Mouse (Mus musculus) liver, embryonic 13.5 days (tissue): ENCODE data around the gene Cdx2. TPM values are rescaled to one million over a fixed set of nuclear protein-coding genes. Genes with fewer than 3 reads are reported as not detected.

Source experiments
- ATAC-seq: fragments of 200-750 bp; cut with Nextera tagmentation; 2 replicates; pipeline ENCODE4 v1.8.0; 2017; ENCODE audit warnings: low read depth, mild to moderate bottlenecking, moderate number of reproducible peaks, moderate library complexity
- DNase-seq: peaks from one replicate; pipeline ENCODE4 v3.0.0; 2022
- H3K27ac ChIP-seq: fragments of 300-500 bp; sonication (generic); 2 replicates; pipeline ENCODE4 v1.5.1; 2015; ENCODE audit warnings: moderate library complexity, mild to moderate bottlenecking, inconsistent platforms
- H3K27me3 ChIP-seq: fragments of 300-500 bp; sonication (generic); 2 replicates; pipeline ENCODE4 v1.6.1; 2015; ENCODE audit warnings: mild to moderate bottlenecking, inconsistent platforms
- H3K36me3 ChIP-seq: fragments of 300-500 bp; sonication (generic); 2 replicates; pipeline ENCODE4 v1.6.1; 2015; ENCODE audit warnings: mild to moderate bottlenecking, inconsistent platforms
- H3K4me1 ChIP-seq: fragments of 300-500 bp; sonication (generic); replicated peaks from 2 replicates; pipeline ENCODE4 v1.6.1; 2015; ENCODE audit warnings: inconsistent platforms
- H3K4me2 ChIP-seq: fragments of 300-500 bp; sonication (generic); 2 replicates; pipeline ENCODE4 v1.6.1; 2015; ENCODE audit warnings: inconsistent platforms, mild to moderate bottlenecking, moderate library complexity
- H3K4me3 ChIP-seq: fragments of 300-500 bp; sonication (generic); replicated peaks from 2 replicates; pipeline ENCODE4 v1.5.1; 2015; ENCODE audit warnings: mild to moderate bottlenecking, inconsistent platforms
- H3K9ac ChIP-seq: fragments of 300-500 bp; sonication (generic); 2 replicates; pipeline ENCODE4 v1.6.1; 2015; ENCODE audit warnings: mild to moderate bottlenecking, inconsistent platforms
- H3K9me3 ChIP-seq: fragments of 300-500 bp; sonication (generic); replicated peaks from 2 replicates; pipeline ENCODE4 v1.6.1; 2016; ENCODE audit warnings: inconsistent platforms
- WGBS: fragments of 180-500 bp; shearing (Covaris S2); methylation state at CpG from one replicate; pipeline ENCODE4 v1.1.7; 2015; ENCODE audit not compliant: insufficient replicate concordance; 5-methylcytosine and 5-hydroxymethylcytosine counted together
- polyA plus RNA-seq: library from polyadenylated mRNA; unstranded; fragments of >200 nt; fragmentation: Nextera tagmentation; extraction: Ambion mirVana; gene quantifications from 2 replicates; pipeline ENCODE4 v1.2.1, GENCODE M21; 2015

Cdx2 gene
- polyA plus RNA-seq, 1 experiment from 2014 or later = not detected

DNA sequence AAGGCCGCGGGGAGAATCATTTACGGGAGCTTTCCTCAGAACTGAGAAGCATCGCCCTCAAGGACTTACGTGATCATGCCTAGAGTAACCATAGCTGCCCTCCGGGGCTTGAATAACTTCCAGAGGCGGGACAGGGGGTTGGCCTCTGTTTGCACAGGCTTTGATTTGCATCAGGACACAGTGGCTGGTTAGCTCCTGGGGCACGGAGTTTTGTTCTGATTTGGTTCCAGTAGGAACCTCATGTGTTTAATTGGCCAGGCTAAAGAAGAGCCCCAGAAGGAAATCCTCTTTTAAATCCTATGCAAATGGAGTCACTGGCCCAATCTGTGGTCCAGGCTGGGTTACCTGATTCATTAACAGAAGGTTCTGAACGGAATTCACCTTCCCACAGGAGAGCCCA lies 31.9 kb upstream of the Cdx2 start:
- no peak overlapping the region for H3K4me2 ChIP-seq
- no peaks in the 10 kb centered on the region for H3K36me3 ChIP-seq
- no peaks in the 10 kb centered on the region for H3K9me3 ChIP-seq
- H3K4me1 ChIP-seq = no peaks in the 10 kb centered on the region
- no peak overlapping the region for H3K27ac ChIP-seq
- no peak overlapping the region for H3K4me3 ChIP-seq
- H3K9ac ChIP-seq = no peak overlapping the region
- 66% methylated on average over 9 of the region's 9 CpGs for WGBS
- ATAC-seq = no peak
- DNase-seq = no peak
- H3K27me3 ChIP-seq = no peaks in the 10 kb centered on the region

DNA sequence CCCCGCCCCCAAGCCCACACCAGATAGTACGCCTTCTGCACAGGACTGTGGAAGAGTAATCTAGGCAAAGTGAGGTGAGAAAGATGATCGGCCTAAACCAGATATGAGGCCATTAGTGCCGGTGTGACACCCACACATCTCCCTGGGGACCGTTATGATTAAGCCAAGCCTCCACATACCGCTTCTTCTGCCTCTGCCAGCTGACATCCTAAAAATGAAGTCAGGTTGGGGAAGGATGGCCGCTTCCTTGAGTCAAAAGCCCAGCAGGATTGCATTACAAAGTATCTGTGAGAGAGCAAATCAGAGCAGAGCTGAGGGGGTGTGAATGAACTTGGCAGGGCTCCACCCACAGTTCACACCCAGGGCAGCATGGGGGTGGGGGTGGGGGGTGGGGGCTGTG lies 25.6 kb upstream of the Cdx2 start:
- Histone ChIP-seq H3K9me3 (no peaks in the 10 kb centered on the region), H3K4me2 (no peak overlapping the region), H3K27ac (no peak overlapping the region), H3K9ac (no peak overlapping the region), H3K4me1 (no peaks in the 10 kb centered on the region), H3K4me3 (no peak overlapping the region), H3K27me3 (no peaks in the 10 kb centered on the region), H3K36me3 (no peaks in the 10 kb centered on the region)
- DNase-seq = no peak
- no peak for ATAC-seq
- WGBS = 32% methylated on average over 7 of the region's 7 CpGs

DNA sequence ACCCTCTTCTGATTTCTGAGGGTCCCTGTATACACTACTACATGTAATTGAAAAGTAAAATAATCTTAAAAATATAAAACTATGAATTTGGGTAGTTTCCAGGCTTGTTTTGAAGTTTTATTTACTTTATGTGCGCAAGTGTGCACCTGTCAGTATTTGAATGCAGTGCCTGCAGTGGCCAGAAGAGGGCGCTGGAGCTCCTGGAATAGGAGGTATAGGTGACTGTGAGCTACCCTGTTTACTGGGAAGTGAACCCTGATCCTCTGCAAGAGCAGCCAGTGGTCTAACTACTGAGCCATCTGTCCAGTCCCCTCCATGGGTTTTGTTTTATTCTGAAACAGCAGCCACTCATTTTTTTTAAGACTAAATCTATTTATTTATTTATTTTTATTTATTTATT lies 24.5 kb upstream of the Cdx2 start:
- peak; percentile 35 for DNase-seq
- Histone ChIP-seq H3K9me3 (no peaks in the 10 kb centered on the region), H3K4me1 (no peaks in the 10 kb centered on the region), H3K27me3 (no peaks in the 10 kb centered on the region), H3K36me3 (no peaks in the 10 kb centered on the region), H3K27ac (no peak overlapping the region), H3K4me2 (no peak overlapping the region), H3K9ac (no peak overlapping the region), H3K4me3 (no peak overlapping the region)
- ATAC-seq = 0 out of 2 replicates have a peak, but pooled peaks have one; percentile 36
- WGBS = 42% methylated on average over 2 of the region's 2 CpGs

DNA sequence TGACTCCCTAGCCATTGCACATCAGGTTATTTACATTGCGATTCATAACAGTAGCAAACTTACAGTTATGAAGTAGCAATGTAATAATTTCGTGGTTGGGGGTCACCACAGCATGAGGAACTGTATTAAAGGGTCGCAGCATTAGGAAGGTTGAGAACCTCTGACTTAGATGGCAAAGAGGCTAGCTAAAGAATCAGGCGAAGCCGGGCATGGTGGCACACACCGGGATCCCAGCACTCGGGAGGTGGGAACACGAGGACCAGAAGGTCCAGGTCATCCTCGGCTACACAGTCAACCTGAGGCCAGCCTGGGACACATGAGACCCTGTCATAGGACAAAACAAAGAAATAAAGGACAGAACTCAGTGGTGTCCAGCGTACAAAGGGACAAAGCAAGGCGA lies 22.9 kb upstream of the Cdx2 start:
- Histone ChIP-seq H3K9ac (no peak overlapping the region), H3K27me3 (no peaks in the 10 kb centered on the region), H3K4me1 (no peaks in the 10 kb centered on the region), H3K36me3 (no peaks in the 10 kb centered on the region), H3K27ac (no peak overlapping the region), H3K4me3 (no peak overlapping the region), H3K9me3 (no peaks in the 10 kb centered on the region), H3K4me2 (no peak overlapping the region)
- 70% methylated on average over 11 of the region's 11 CpGs for WGBS
- DNase-seq (no peak), ATAC-seq (no peak)

DNA sequence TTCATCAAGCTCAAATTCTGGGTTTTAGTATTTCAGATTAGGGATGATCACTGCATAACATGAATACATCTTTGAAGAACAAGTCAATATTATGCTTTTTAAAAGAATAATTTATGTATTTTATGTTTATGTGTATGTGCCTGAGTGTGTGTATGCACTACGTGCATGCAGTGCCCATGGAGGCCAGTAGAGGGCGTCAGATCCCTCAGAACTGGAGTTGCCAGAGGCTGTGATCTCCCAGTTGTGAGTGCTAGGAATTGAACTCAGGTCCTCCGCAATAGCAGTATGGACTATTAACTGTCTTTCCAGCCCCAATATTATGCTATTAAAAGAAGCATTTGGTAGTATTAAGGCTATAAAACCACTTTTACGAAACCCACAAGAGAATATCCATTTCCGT lies 20.6 kb upstream of the Cdx2 start:
- H3K4me3 ChIP-seq = no peak overlapping the region
- no peaks in the 10 kb centered on the region for H3K9me3 ChIP-seq
- 65% methylated on average over 5 of the region's 5 CpGs for WGBS
- no peak overlapping the region for H3K4me2 ChIP-seq
- no peak overlapping the region for H3K27ac ChIP-seq
- ATAC-seq (no peak), DNase-seq (no peak)
- no peaks in the 10 kb centered on the region for H3K36me3 ChIP-seq
- peaks cover under 1% of the 10 kb centered on the region; the same call in 1 of the 2 replicates for H3K27me3 ChIP-seq
- no peak overlapping the region for H3K9ac ChIP-seq
- peaks cover 2% of the 10 kb centered on the region; the same call in 1 of the 2 replicates for H3K4me1 ChIP-seq

DNA sequence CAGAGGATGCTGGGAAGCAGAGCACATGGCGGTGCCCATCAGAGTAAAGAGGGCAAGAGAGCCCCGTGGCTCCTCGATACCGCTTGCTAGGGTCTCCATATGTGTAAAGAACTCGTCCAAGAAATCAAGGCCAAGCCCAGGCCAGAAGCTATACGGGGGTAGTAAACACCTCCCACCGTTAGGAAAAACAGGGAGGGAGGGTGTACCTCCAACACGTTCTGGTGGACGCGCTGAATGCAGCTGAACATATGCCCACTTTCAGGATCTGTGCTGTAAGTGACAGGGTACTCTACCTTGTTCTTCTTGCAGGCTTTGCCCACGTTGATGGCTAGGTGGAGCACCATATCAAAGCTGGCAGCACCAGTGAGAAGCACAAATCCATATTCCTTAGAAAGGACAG lies 18.9 kb upstream of the Cdx2 start:
- WGBS = 67% methylated on average over 11 of the region's 11 CpGs
- ATAC-seq (no peak), DNase-seq (no peak)
- Histone ChIP-seq H3K27me3 (peaks cover 17% of the 10 kb centered on the region), H3K4me1 (peaks cover 4% of the 10 kb centered on the region; the same call in 1 of the 2 replicates), H3K4me3 (no peak overlapping the region), H3K36me3 (no peaks in the 10 kb centered on the region), H3K9me3 (no peaks in the 10 kb centered on the region), H3K27ac (no peak overlapping the region), H3K4me2 (no peak overlapping the region), H3K9ac (no peak overlapping the region)

DNA sequence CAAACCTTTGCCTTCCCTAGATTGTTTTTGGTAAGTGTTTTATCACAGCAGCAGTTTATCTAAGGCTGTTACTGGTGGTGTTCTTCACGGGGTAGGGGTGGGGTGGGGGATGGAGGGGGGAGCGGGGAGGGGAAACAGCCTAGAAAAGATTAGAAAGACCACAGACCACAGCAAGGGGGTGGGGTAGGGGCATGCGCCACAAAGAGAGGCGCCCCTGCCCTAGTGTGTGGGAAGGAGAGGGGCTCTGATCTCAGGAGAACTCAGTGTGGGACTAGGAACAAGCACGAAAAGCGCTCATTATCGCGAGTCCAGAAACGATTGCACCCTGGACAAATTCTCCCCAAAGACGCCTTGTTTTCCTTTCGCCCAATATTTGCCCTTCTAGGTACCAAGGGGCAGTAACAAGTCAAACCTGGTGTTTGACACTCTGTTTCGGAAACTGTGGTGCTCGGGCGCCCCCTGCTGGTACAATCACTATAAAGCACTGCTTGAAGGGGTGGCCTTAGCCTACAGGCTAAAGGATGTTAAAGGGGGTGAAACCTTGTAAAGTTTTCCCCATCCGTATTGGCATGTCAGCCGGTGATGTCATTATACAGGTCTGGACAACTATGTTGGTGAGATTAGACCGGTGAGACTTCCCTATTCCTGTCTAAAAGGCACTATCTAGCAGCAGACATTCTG lies 16.3 kb upstream of the Cdx2 start:
- H3K36me3 ChIP-seq = no peaks in the 10 kb centered on the region
- peaks cover 27% of the 10 kb centered on the region for H3K27me3 ChIP-seq
- no peak overlapping the region for H3K27ac ChIP-seq
- ATAC-seq (peak; percentile 39; the same call in 1 of the 2 replicates), DNase-seq (peak; percentile 45)
- no peak overlapping the region for H3K4me3 ChIP-seq
- WGBS = 4% methylated on average over 17 of the region's 17 CpGs
- peaks cover 4% of the 10 kb centered on the region; the same call in 1 of the 2 replicates for H3K4me1 ChIP-seq
- no peak overlapping the region for H3K9ac ChIP-seq
- H3K4me2 ChIP-seq = 0 out of 2 replicates have a peak overlapping the region, but pooled peaks have one; percentile 11
- no peaks in the 10 kb centered on the region for H3K9me3 ChIP-seq

DNA sequence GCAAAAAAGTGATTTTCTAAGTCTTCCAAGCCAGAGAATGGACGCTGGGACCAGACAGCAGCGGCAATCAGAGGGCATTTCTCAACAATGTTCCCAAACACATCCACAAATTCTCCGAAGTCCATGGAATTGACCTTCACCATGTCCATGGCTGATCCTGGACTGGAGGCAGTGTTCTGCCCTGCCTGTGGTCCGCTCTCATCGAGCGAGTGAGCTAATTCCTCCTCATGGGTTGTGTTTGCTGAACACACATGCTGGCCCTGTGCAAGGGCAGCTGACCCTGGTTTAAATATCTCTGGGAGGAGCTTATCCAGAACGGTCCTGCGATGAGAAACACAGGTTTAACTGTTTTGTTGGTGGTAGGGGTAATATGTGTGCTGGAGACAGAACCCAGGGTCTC lies 15.1 kb upstream of the Cdx2 start, which contains the start of gene Urad:
TSS of gene Urad (minus strand) at position 258 of the 400 bp plus-strand sequence.
- no peak within 1 kb of the TSS for H3K4me3 ChIP-seq
- WGBS = 49% methylated on average over 8 of the region's 8 CpGs
- no peaks in the 10 kb centered on the region for H3K36me3 ChIP-seq
- H3K4me1 ChIP-seq = peaks cover 4% of the 10 kb centered on the region; the same call in 1 of the 2 replicates
- no peak within 1 kb of the TSS for H3K9ac ChIP-seq
- peaks cover 39% of the 10 kb centered on the region for H3K27me3 ChIP-seq
- ATAC-seq = peak; percentile 60; the same call in 1 of the 2 replicates
- no peak for DNase-seq
- no peaks in the 10 kb centered on the region for H3K9me3 ChIP-seq
- no peak within 1 kb of the TSS for H3K27ac ChIP-seq
- H3K4me2 ChIP-seq = 0 out of 2 replicates have a peak within 1 kb of the TSS, but pooled peaks have one; percentile 11

DNA sequence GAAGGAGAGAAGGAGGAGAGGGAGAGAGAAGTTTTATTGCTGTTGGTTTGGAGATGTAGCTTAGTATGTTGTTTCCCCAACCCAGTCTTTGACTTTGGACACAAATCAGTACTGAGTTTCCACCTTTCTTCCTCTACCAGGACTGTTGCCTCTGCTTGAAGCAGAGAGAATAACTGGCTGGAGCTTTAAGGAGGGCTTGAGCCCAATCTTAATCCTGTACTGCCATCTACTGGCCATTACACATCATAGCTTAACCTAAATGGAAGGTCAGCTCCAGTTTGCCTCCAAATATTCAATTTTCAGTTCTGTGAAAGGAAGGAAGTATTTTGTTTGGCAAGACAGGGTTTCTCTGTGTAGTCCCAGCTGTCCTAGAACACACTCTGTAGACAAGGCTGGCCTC lies 12.6 kb upstream of the Cdx2 start:
- Histone ChIP-seq H3K9ac (no peak overlapping the region), H3K4me1 (peaks cover 4% of the 10 kb centered on the region; the same call in 1 of the 2 replicates), H3K27ac (no peak overlapping the region), H3K36me3 (no peaks in the 10 kb centered on the region), H3K27me3 (peaks cover 64% of the 10 kb centered on the region), H3K9me3 (no peaks in the 10 kb centered on the region), H3K4me3 (no peak overlapping the region), H3K4me2 (no peak overlapping the region)
- ATAC-seq (no peak), DNase-seq (no peak)

DNA sequence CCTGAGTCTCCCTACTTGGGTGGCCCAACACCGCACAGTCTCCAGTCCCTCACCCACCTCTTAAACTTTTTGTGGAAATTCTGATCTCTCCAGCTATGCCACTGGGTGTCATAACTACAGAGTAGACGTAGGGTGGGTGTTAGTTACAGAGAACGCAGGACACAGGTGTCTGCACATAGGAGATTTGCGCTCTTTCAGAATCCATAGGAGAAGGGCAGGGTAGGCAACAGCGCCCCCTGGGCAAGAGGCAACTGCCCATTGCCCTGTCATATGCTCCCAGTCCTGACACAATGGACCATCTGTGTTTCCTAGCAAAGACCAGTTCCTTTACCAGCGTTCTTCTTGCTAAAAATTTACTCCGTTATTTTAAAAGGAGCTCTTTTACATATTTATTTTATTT lies 10.9 kb upstream of the Cdx2 start:
- H3K4me1 ChIP-seq = peaks cover 4% of the 10 kb centered on the region; the same call in 1 of the 2 replicates
- 26% methylated on average over 7 of the region's 7 CpGs for WGBS
- H3K27ac ChIP-seq = no peak overlapping the region
- H3K4me2 ChIP-seq = no peak overlapping the region
- no peak for DNase-seq
- no peaks in the 10 kb centered on the region for H3K9me3 ChIP-seq
- peaks cover 81% of the 10 kb centered on the region for H3K27me3 ChIP-seq
- no peak overlapping the region for H3K9ac ChIP-seq
- no peak overlapping the region for H3K4me3 ChIP-seq
- no peak for ATAC-seq
- no peaks in the 10 kb centered on the region for H3K36me3 ChIP-seq

DNA sequence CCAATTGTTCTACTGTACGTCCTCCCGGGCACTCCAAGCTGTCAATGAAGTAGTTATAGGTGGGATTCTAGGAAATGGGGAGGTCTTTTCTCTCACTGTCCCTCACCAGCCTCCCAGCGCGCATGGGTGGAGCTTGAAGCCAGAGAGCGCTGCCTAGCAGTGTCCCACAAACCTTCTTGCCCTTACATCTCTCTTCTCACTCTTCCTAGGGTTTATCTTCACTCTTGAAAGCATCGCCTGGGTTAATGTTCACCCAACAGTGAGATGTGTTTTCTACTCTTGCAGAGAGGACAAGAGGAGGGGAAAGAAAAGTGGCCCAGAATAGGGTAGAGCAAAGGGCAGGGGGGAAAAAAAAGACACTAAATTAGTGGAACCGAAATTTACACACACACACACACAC lies 10.3 kb upstream of the Cdx2 start:
- peaks cover 84% of the 10 kb centered on the region for H3K27me3 ChIP-seq
- DNase-seq = no peak

More for the DNA sequence above, 10.3 kb upstream of the Cdx2 start:
- Histone ChIP-seq H3K9me3 (no peaks in the 10 kb centered on the region), H3K36me3 (no peaks in the 10 kb centered on the region), H3K4me2 (no peak overlapping the region), H3K4me1 (no peaks in the 10 kb centered on the region; the same call in 1 of the 2 replicates), H3K27ac (no peak overlapping the region), H3K4me3 (no peak overlapping the region), H3K9ac (no peak overlapping the region)
- no peak for ATAC-seq
- 8% methylated on average over 7 of the region's 7 CpGs for WGBS
